Mouse (Mus musculus) neural tube, embryonic 15.5 days (tissue): ENCODE results near the gene Rhbdd1. TPM values are rescaled to one million over a fixed set of nuclear protein-coding genes. Genes with fewer than 3 reads are reported as not detected.
A peak's percentile ranks its signal among the peaks of the same experiment; 100 is the strongest.

Experiments used
- ATAC-seq: fragments of 200-750 bp; cut with Nextera tagmentation; 2 replicates; pipeline ENCODE4 v1.8.0; 2017; ENCODE audit warnings: mild to moderate bottlenecking, moderate TSS enrichment, moderate library complexity; ENCODE audit not compliant: low FRiP score
- H3K27ac ChIP-seq: fragments of 300-500 bp; sonication (generic); replicated peaks from 2 replicates; pipeline ENCODE4 v1.5.1; 2015; ENCODE audit warnings: mild to moderate bottlenecking, inconsistent platforms
- H3K27me3 ChIP-seq: fragments of 300-500 bp; sonication (generic); replicated peaks from 2 replicates; pipeline ENCODE4 v1.6.1; 2015; ENCODE audit warnings: inconsistent platforms
- H3K36me3 ChIP-seq: fragments of 300-500 bp; sonication (generic); 2 replicates; pipeline ENCODE4 v1.6.1; 2015; ENCODE audit warnings: inconsistent platforms
- H3K4me1 ChIP-seq: fragments of 300-500 bp; sonication (generic); 2 replicates; pipeline ENCODE4 v1.6.1; 2015; ENCODE audit warnings: inconsistent platforms
- H3K4me2 ChIP-seq: fragments of 300-500 bp; sonication (generic); 2 replicates; pipeline ENCODE4 v1.6.1; 2015; ENCODE audit warnings: inconsistent platforms, mild to moderate bottlenecking, moderate library complexity
- H3K4me3 ChIP-seq: fragments of 300-500 bp; sonication (generic); replicated peaks from 2 replicates; pipeline ENCODE4 v1.5.1; 2015; ENCODE audit warnings: mild to moderate bottlenecking, inconsistent platforms
- H3K9ac ChIP-seq: fragments of 300-500 bp; sonication (generic); replicated peaks from 2 replicates; pipeline ENCODE4 v1.6.1; 2015; ENCODE audit warnings: mild to moderate bottlenecking, inconsistent platforms
- H3K9me3 ChIP-seq: fragments of 300-500 bp; sonication (generic); replicated peaks from 2 replicates; pipeline ENCODE4 v1.6.1; 2016; ENCODE audit warnings: inconsistent platforms
- WGBS: fragments of 180-500 bp; shearing (Covaris S2); methylation state at CpG from one replicate; pipeline ENCODE4 v1.1.7; 2015; ENCODE audit warnings: mixed read lengths; 5-methylcytosine and 5-hydroxymethylcytosine counted together
- polyA plus RNA-seq: library from polyadenylated mRNA; unstranded; fragments of >200 nt; fragmentation: Nextera tagmentation; extraction: Ambion mirVana; gene quantifications from 2 replicates; pipeline ENCODE4 v1.2.1, GENCODE M21; 2015

Rhbdd1 gene
- polyA plus RNA-seq = 4.1 and 4.7 TPM in 2 replicates

- Histone ChIP-seq H3K9ac (peak within 1 kb of the TSS; percentile 87), H3K36me3 (no peaks in the 10 kb centered on the region), H3K9me3 (no peaks in the 10 kb centered on the region), H3K27me3 (no peaks in the 10 kb centered on the region), H3K4me1 (peaks cover 26% of the 10 kb centered on the region), H3K27ac (peak within 1 kb of the TSS; percentile 97), H3K4me3 (peak within 1 kb of the TSS; percentile 84), H3K4me2 (peak within 1 kb of the TSS; percentile 73)
- 3% methylated on average over 47 of the region's 47 CpGs for WGBS
- ATAC-seq = peak; percentile 98
Measured at GRCm38 (mm10) chr1:82316111-82316745, at the start of gene Rhbdd1. TSS of gene Rhbdd1 (plus strand) at chr1:82316452.

- Histone ChIP-seq H3K4me3 (no peak overlapping the region), H3K4me2 (no peak overlapping the region), H3K36me3 (peaks cover 4% of the 10 kb centered on the region; the same call in 1 of the 2 replicates), H3K27me3 (no peaks in the 10 kb centered on the region), H3K9me3 (no peaks in the 10 kb centered on the region), H3K4me1 (0 out of 2 replicates have a peak, but pooled peaks cover 2% of the 10 kb centered on the region), H3K27ac (no peak overlapping the region), H3K9ac (no peak overlapping the region)
- 81% methylated on average over 4 of the region's 4 CpGs for WGBS
- no peak for ATAC-seq
Measured at GRCm38 (mm10) chr1:82267547-82267946, 48.7 kb upstream of the Rhbdd1 start.

GRCm38 (mm10) chr1:82272231-82272630, 44.0 kb upstream of the Rhbdd1 start:
- H3K27ac ChIP-seq = no peak overlapping the region
- WGBS = 84% methylated on average over 5 of the region's 5 CpGs
- no peak for ATAC-seq

GRCm38 (mm10) chr1:82273529-82273928, 42.7 kb upstream of the Rhbdd1 start:
- Histone ChIP-seq H3K4me1 (peaks cover 12% of the 10 kb centered on the region), H3K27ac (no peak overlapping the region), H3K4me3 (no peak overlapping the region), H3K27me3 (no peaks in the 10 kb centered on the region), H3K9me3 (no peaks in the 10 kb centered on the region), H3K36me3 (peaks cover 18% of the 10 kb centered on the region), H3K4me2 (no peak overlapping the region), H3K9ac (no peak overlapping the region)
- WGBS = 15% methylated on average over 6 of the region's 6 CpGs
- ATAC-seq = no peak

More at GRCm38 (mm10) chr1:82272231-82272630, 44.0 kb upstream of the Rhbdd1 start:
- H3K4me2 ChIP-seq = no peak overlapping the region
- peaks cover 12% of the 10 kb centered on the region for H3K4me1 ChIP-seq
- no peak overlapping the region for H3K4me3 ChIP-seq
- no peak overlapping the region for H3K9ac ChIP-seq
- H3K9me3 ChIP-seq = no peaks in the 10 kb centered on the region
- H3K36me3 ChIP-seq = peaks cover 11% of the 10 kb centered on the region; the same call in 1 of the 2 replicates
- no peaks in the 10 kb centered on the region for H3K27me3 ChIP-seq

- Histone ChIP-seq H3K9ac (no peak overlapping the region), H3K27me3 (no peaks in the 10 kb centered on the region), H3K9me3 (no peaks in the 10 kb centered on the region), H3K4me3 (no peak overlapping the region), H3K4me2 (no peak overlapping the region), H3K4me1 (peaks cover 12% of the 10 kb centered on the region), H3K36me3 (peaks cover 18% of the 10 kb centered on the region), H3K27ac (no peak overlapping the region)
- 13% methylated on average over 1 of the region's 1 CpGs for WGBS
- ATAC-seq = no peak
Measured at GRCm38 (mm10) chr1:82274361-82274760, 41.9 kb upstream of the Rhbdd1 start.

GRCm38 (mm10) chr1:82279768-82280167, 36.5 kb upstream of the Rhbdd1 start:
- Histone ChIP-seq H3K9ac (no peak overlapping the region), H3K9me3 (no peaks in the 10 kb centered on the region), H3K27me3 (no peaks in the 10 kb centered on the region), H3K4me3 (no peak overlapping the region), H3K36me3 (peaks cover 14% of the 10 kb centered on the region), H3K4me1 (peaks cover 23% of the 10 kb centered on the region), H3K27ac (no peak overlapping the region), H3K4me2 (no peak overlapping the region)
- 86% methylated on average over 1 of the region's 1 CpGs for WGBS
- ATAC-seq = no peak

- Histone ChIP-seq H3K4me1 (peaks cover 33% of the 10 kb centered on the region), H3K9me3 (no peaks in the 10 kb centered on the region), H3K4me2 (peak overlapping the region; percentile 86), H3K36me3 (peaks cover 11% of the 10 kb centered on the region), H3K27ac (no peak overlapping the region), H3K27me3 (no peaks in the 10 kb centered on the region), H3K4me3 (no peak overlapping the region), H3K9ac (no peak overlapping the region)
- no peak for ATAC-seq
- WGBS = 86% methylated on average over 6 of the region's 6 CpGs
Measured at GRCm38 (mm10) chr1:82281823-82282222, 34.4 kb upstream of the Rhbdd1 start.

GRCm38 (mm10) chr1:82282992-82283611, 33.1 kb upstream of the Rhbdd1 start:
- H3K36me3 ChIP-seq = peaks cover 3% of the 10 kb centered on the region; the same call in 1 of the 2 replicates
- 1% methylated on average over 35 of the region's 35 CpGs for WGBS
- H3K9ac ChIP-seq = peak overlapping the region; percentile 65
- H3K27ac ChIP-seq = peak overlapping the region; percentile 95
- peak; percentile 96 for ATAC-seq
- peaks cover 46% of the 10 kb centered on the region for H3K4me1 ChIP-seq
- no peaks in the 10 kb centered on the region for H3K9me3 ChIP-seq
- peak overlapping the region; percentile 52 for H3K4me3 ChIP-seq
- peak overlapping the region; percentile 86 for H3K4me2 ChIP-seq
- H3K27me3 ChIP-seq = no peaks in the 10 kb centered on the region

- no peaks in the 10 kb centered on the region for H3K9me3 ChIP-seq
- H3K4me2 ChIP-seq = peak overlapping the region; percentile 86
- H3K9ac ChIP-seq = peak overlapping the region; percentile 65
- H3K4me3 ChIP-seq = peak overlapping the region; percentile 52
- no peaks in the 10 kb centered on the region for H3K27me3 ChIP-seq
- peaks cover 6% of the 10 kb centered on the region; the same call in 1 of the 2 replicates for H3K36me3 ChIP-seq
- peak; percentile 14; the same call in 1 of the 2 replicates for ATAC-seq
- 9% methylated on average over 1 of the region's 1 CpGs for WGBS
- H3K4me1 ChIP-seq = peaks cover 54% of the 10 kb centered on the region
- H3K27ac ChIP-seq = peak overlapping the region; percentile 95
Measured at GRCm38 (mm10) chr1:82283901-82284301, 32.4 kb upstream of the Rhbdd1 start.

GRCm38 (mm10) chr1:82284403-82284802, 31.8 kb upstream of the Rhbdd1 start:
- H3K4me3 ChIP-seq = peak overlapping the region; percentile 52
- peak overlapping the region; percentile 86 for H3K4me2 ChIP-seq
- peak overlapping the region; percentile 47 for H3K9ac ChIP-seq
- WGBS = 9% methylated on average over 4 of the region's 4 CpGs
- H3K27me3 ChIP-seq = no peaks in the 10 kb centered on the region
- peak overlapping the region; percentile 95 for H3K27ac ChIP-seq
- peaks cover 59% of the 10 kb centered on the region for H3K4me1 ChIP-seq
- no peaks in the 10 kb centered on the region for H3K9me3 ChIP-seq
- H3K36me3 ChIP-seq = peaks cover 6% of the 10 kb centered on the region; the same call in 1 of the 2 replicates
- no peak for ATAC-seq

- H3K36me3 ChIP-seq = peaks cover 6% of the 10 kb centered on the region; the same call in 1 of the 2 replicates
- H3K4me1 ChIP-seq = peaks cover 65% of the 10 kb centered on the region
- H3K4me3 ChIP-seq = peak overlapping the region; percentile 70
- peak overlapping the region; percentile 86 for H3K4me2 ChIP-seq
- 4% methylated on average over 5 of the region's 5 CpGs for WGBS
- no peaks in the 10 kb centered on the region for H3K27me3 ChIP-seq
- H3K9me3 ChIP-seq = no peaks in the 10 kb centered on the region
- ATAC-seq = no peak
- peak overlapping the region; percentile 65 for H3K27ac ChIP-seq
- peak overlapping the region; percentile 48 for H3K9ac ChIP-seq
Measured at GRCm38 (mm10) chr1:82285461-82286189, 30.6 kb upstream of the Rhbdd1 start.
